Mouse (Mus musculus) layer of hippocampus, adult 9-11 months (tissue): ENCODE measurements around the gene Hivep3.

Experiments used
- DNase-seq: peaks from one replicate; pipeline ENCODE4 v3.0.0; 2022

Gene Hivep3

GRCm38 (mm10) chr4:120120276-120120675, 386.7 kb downstream of the Hivep3 start:
- no peak for DNase-seq

- DNase-seq = no peak
Observed at GRCm38 (mm10) chr4:120124656-120125055, 391.1 kb downstream of the Hivep3 start.

GRCm38 (mm10) chr4:120126047-120126446, 392.5 kb downstream of the Hivep3 start:
- DNase-seq = no peak

- DNase-seq = no peak
Observed at GRCm38 (mm10) chr4:120127333-120127732, 393.7 kb downstream of the Hivep3 start.

GRCm38 (mm10) chr4:120128033-120128432, 394.4 kb downstream of the Hivep3 start:
- no peak for DNase-seq

- peak; percentile 47 for DNase-seq
Observed at GRCm38 (mm10) chr4:120129233-120129885, 395.8 kb downstream of the Hivep3 start.

- DNase-seq = no peak
Observed at GRCm38 (mm10) chr4:120130926-120131325, 397.3 kb downstream of the Hivep3 start.

- no peak for DNase-seq
Observed at GRCm38 (mm10) chr4:120131441-120132220, 398.0 kb downstream of the Hivep3 start.

- DNase-seq = no peak
Observed at GRCm38 (mm10) chr4:120134223-120134622, 400.6 kb downstream of the Hivep3 start.

GRCm38 (mm10) chr4:120141810-120142209, 408.2 kb downstream of the Hivep3 start:
- no peak for DNase-seq

- no peak for DNase-seq
Observed at GRCm38 (mm10) chr4:120142905-120143304, 409.3 kb downstream of the Hivep3 start.

GRCm38 (mm10) chr4:120144343-120144742, 410.8 kb downstream of the Hivep3 start:
- DNase-seq = no peak

- no peak for DNase-seq
Observed at GRCm38 (mm10) chr4:120145931-120146330, 412.3 kb downstream of the Hivep3 start.

GRCm38 (mm10) chr4:120148291-120149141, 414.9 kb downstream of the Hivep3 start:
- peak; percentile 55 for DNase-seq

GRCm38 (mm10) chr4:120149142-120149524, 415.5 kb downstream of the Hivep3 start:
- no peak for DNase-seq

GRCm38 (mm10) chr4:120150345-120150920, 416.8 kb downstream of the Hivep3 start:
- DNase-seq = no peak

- no peak for DNase-seq
Observed at GRCm38 (mm10) chr4:120151906-120152305, 418.3 kb downstream of the Hivep3 start.

- no peak for DNase-seq
Observed at GRCm38 (mm10) chr4:120152648-120153047, 419.1 kb downstream of the Hivep3 start.

GRCm38 (mm10) chr4:120153736-120154135, 420.2 kb downstream of the Hivep3 start:
- DNase-seq = no peak

GRCm38 (mm10) chr4:120158714-120159310, 425.2 kb downstream of the Hivep3 start:
- DNase-seq = no peak

- no peak for DNase-seq
Observed at GRCm38 (mm10) chr4:120161166-120161949, 427.8 kb downstream of the Hivep3 start, which contains the start of gene Edn2. Gene Edn2 (plus strand): TSS chr4:120161206.

GRCm38 (mm10) chr4:120162586-120162985, 429.0 kb downstream of the Hivep3 start:
- DNase-seq = no peak
